Mouse (Mus musculus) testis, adult 2 months (tissue): Measurements from ENCODE around the gene Srek1ip1. TPM values are rescaled to one million over a fixed set of nuclear protein-coding genes. Genes with fewer than 3 reads are reported as not detected.

Experiments
- H3K27ac ChIP-seq: fragments of 200-500 bp; 2 replicates; pipeline ENCODE4 v1.5.1; 2012; ENCODE audit warnings: low read depth, low read length; ENCODE audit not compliant: control insufficient read depth, insufficient read depth
- H3K27me3 ChIP-seq: fragments of 200-500 bp; 2 replicates; pipeline ENCODE4 v1.6.1; 2012; ENCODE audit warnings: mild to moderate bottlenecking, low read length, moderate library complexity; ENCODE audit not compliant: control insufficient read depth, insufficient read depth
- H3K36me3 ChIP-seq: fragments of 200-500 bp; 2 replicates; pipeline ENCODE4 v1.6.1; 2012; ENCODE audit warnings: mild to moderate bottlenecking, low read length; ENCODE audit not compliant: control insufficient read depth, insufficient read depth
- H3K4me1 ChIP-seq: fragments of 200-500 bp; 2 replicates; pipeline ENCODE4 v1.6.1; 2012; ENCODE audit warnings: low read length; ENCODE audit not compliant: control insufficient read depth, insufficient read depth
- H3K4me3 ChIP-seq: fragments of 200-500 bp; 2 replicates; pipeline ENCODE4 v1.5.1; 2012; ENCODE audit warnings: low read depth, mild to moderate bottlenecking, low read length, moderate library complexity, mixed read lengths; ENCODE audit not compliant: control insufficient read depth
- CTCF ChIP-seq: fragments of 200-500 bp; IDR thresholded peaks from 2 replicates; pipeline ENCODE4 v1.5.1; 2012; ENCODE audit warnings: low read depth, mild to moderate bottlenecking, inconsistent platforms, low read length, moderate library complexity; ENCODE audit not compliant: control insufficient read depth, insufficient read depth, insufficient replicate concordance
- POLR2A ChIP-seq: fragments of 200-500 bp; IDR thresholded peaks from 2 replicates; pipeline ENCODE4 v1.6.1; 2012; ENCODE audit warnings: low read depth, mild to moderate bottlenecking, inconsistent platforms, low read length, moderate library complexity; ENCODE audit not compliant: control insufficient read depth
- polyA plus RNA-seq: library from polyadenylated mRNA; depleted of rRNA; stranded (reverse); fragments of >200 nt; gene quantifications from 2 replicates; pipeline ENCODE4 v1.2.3, GENCODE M21; 2012

Gene Srek1ip1
- polyA plus RNA-seq, 1 experiment, result 6.6 TPM

DNA sequence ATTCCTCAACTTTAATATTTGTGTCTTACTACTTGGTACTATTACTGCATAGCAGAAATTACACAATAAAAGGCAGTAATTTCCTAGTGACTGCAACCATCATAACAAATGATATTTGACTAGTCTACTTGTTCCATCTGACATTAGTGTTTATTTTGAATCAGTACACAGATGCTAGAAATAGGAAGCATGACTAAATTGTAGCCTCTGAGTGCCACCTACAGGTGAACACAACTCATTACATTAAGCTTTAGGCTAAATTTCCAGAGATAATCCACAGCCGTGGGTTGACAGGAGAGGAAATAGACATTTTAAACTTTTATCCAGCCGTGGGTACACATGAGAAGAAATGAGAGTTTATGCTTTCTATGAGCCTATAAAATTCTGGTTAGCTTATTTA, 2.6 kb upstream of the Srek1ip1 start:
- H3K4me1 ChIP-seq, result no peaks in the 10 kb centered on the region
- H3K27ac ChIP-seq, result no peak overlapping the region
- no peak overlapping the region for H3K4me3 ChIP-seq
- no peaks in the 10 kb centered on the region for H3K27me3 ChIP-seq
- no peaks in the 10 kb centered on the region for H3K36me3 ChIP-seq
- TF ChIP-seq POLR2A (no peak), CTCF (no peak)

DNA sequence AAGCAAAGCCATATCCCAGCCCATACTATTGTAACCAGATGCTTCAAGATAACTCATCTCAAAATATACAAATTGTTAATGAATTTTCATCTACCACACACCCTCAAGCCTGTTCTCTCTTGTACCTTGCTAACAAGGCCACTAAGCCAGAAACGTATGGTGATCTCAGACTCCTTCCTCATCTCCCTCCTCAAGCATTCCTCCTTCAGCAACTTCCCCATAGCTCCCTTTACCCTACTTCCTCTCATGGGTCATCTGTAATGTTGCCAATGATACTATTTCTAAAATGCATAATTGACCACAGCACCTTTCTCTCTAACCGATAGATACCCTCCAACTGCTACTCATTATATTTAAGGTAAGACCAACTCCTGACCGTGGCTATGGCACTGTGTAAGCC, 2.1 kb downstream of the Srek1ip1 start:
- Histone ChIP-seq H3K4me1 (no peaks in the 10 kb centered on the region), H3K27me3 (no peaks in the 10 kb centered on the region), H3K36me3 (no peaks in the 10 kb centered on the region), H3K4me3 (no peak overlapping the region), H3K27ac (no peak overlapping the region)
- TF ChIP-seq POLR2A (no peak), CTCF (no peak)

DNA sequence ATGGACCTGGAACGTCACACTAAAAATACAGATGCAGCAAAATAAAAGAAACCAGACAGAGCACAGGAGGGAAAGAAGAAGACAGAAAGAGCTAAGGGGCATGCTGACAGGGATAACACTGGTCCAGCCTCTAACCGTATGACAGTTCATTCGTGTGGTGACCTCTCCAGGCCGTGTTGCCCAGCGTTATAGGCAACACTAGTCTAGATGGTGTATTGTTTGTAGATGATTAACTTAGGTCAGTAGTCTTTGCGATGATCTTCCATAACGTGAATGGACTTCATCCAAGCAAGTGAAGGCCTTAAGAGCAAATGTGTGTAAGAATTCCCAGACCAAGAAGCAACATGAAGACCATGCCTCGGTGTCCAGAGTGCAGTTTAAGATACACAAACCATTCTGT, 6.8 kb downstream of the Srek1ip1 start:
- no peaks in the 10 kb centered on the region for H3K4me1 ChIP-seq
- TF ChIP-seq POLR2A, result no peak
- no peak for TF ChIP-seq CTCF
- no peaks in the 10 kb centered on the region for H3K27me3 ChIP-seq
- no peak overlapping the region for H3K27ac ChIP-seq
- no peaks in the 10 kb centered on the region for H3K36me3 ChIP-seq
- no peak overlapping the region for H3K4me3 ChIP-seq

DNA sequence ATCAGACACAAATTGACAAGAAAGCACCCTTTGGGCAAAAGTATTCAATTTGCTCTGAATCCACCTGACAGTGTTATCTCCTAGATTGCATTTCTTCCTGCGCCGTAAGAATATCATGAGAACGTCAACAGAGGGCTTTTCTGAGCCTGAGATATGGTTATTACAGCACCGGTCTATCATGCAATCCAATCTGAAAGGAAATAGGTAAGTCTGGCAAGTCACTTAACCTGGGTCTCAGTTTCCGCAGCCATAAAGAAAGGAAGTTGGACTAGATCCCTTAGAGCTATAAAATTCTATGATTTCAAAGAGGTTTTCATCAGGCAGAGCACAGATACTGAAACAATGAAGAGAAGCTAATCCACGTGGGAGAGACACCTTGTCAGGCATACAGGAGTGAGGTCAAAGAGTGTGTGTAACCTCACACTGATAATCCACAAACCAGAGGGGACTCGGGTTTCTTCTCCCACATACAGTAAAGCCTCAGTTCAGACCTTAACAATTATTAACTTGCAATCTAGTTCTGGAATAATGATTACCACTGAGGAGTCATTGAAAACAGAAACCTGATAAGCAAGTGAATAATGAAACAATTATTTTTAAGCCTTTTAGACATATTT, 7.4 kb downstream of the Srek1ip1 start:
- Histone ChIP-seq H3K36me3 (no peaks in the 10 kb centered on the region), H3K27me3 (no peaks in the 10 kb centered on the region), H3K4me3 (no peak overlapping the region), H3K27ac (no peak overlapping the region), H3K4me1 (no peaks in the 10 kb centered on the region)
- no peak for TF ChIP-seq POLR2A
- no peak for TF ChIP-seq CTCF

DNA sequence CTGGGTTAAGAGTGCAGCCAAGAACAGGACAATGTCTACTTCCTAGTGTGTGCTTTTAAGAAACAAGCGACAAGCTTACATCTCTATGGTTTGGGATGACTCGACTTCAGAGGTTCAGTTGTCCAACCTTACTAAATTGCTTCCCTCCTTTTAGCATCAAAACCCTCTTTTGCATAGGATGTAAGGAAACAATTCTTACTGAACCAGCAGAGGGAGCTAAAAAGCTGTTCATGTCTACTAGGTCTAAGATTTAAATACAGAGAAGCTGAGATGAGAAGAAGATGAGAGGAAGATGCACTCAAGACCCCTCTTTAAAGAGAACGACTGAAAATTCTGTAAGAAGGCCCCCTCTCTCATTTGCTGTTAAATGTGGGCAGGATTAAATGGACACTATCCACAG, 13.4 kb downstream of the Srek1ip1 start:
- Histone ChIP-seq H3K36me3 (0 out of 2 replicates have a peak, but pooled peaks cover 1% of the 10 kb centered on the region), H3K27me3 (no peaks in the 10 kb centered on the region), H3K4me1 (no peaks in the 10 kb centered on the region), H3K4me3 (no peak overlapping the region), H3K27ac (no peak overlapping the region)
- no peak for TF ChIP-seq POLR2A
- no peak for TF ChIP-seq CTCF

DNA sequence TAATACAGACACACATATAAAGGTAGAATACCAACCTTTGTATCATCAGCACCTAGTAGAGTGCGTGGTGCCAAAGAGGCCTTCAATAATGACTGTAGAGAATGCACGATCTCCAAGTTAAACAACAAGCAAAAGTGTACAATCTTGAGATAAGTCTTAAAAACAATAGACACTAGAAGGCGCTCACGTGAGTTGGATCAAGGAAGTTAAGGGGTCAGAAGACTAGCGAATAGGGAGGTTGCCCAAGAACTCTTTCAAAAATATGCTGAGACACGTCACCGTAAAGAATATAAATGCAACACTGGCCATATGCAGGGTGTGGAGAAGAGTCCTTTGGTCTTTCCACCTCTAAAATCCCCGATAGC, 24.0 kb downstream of the Srek1ip1 start:
- TF ChIP-seq CTCF, result no peak
- no peak for TF ChIP-seq POLR2A
- H3K4me1 ChIP-seq, result peaks cover 10% of the 10 kb centered on the region
- H3K27ac ChIP-seq, result no peak overlapping the region
- H3K27me3 ChIP-seq, result no peaks in the 10 kb centered on the region
- peak overlapping the region; percentile 100 for H3K4me3 ChIP-seq
- H3K36me3 ChIP-seq, result no peaks in the 10 kb centered on the region

DNA sequence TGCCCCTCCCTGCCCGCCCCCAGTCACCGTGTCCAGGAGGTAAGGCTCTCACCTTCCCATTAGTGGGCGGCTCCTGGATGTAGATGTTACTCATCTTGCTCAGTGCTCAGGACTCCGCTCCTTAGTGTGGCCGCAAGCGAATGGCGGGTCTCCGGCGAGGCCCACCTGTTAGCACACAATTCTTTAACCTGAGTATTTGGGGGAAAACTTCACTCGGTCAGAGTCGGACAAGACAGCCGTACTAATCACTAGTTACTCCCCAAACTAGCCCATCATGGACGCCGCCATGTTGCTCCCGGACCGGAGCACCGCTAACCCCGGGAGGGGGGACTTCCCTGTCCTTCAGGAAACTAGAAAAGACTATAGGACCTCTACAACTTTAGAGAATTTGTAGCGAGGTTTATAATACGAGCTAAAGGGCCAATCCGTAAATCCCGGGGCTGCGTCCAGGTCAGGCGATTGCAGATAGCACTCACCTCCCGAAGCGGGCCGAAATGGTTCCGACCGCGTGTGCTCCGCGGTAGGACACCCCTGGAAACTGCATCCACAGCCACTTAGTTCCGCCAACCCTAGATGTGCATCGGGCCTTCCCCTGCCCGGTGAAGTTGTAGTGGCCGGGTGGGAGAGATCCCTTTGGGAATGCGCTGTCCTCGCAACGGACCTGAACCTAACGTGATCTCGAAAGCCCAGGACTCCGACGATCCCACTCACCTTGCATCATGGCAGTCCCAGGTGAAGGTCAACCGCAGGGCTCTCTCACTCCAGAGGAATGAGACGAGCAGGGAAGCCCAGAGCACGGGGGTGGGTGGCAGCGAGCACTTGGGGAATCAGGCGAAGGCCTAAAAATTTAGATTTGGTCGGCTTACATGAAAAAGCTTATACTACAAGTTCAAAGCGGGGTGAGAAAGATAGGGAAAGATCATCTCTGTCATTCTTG, 24.6 kb downstream of the Srek1ip1 start, which contains the start of gene Cwc27:
Gene Cwc27 (minus strand): TSS at position 508 of the 937 bp plus-strand sequence.
- peak; percentile 73 for TF ChIP-seq POLR2A
- TF ChIP-seq CTCF, result no peak
- Histone ChIP-seq H3K27ac (peak within 1 kb of the TSS; percentile 95), H3K27me3 (no peaks in the 10 kb centered on the region)

More for the DNA sequence above, 24.6 kb downstream of the Srek1ip1 start, which contains the start of gene Cwc27:
- Histone ChIP-seq H3K4me3 (peak within 1 kb of the TSS; percentile 100), H3K4me1 (peaks cover 12% of the 10 kb centered on the region), H3K36me3 (no peaks in the 10 kb centered on the region)
